Mouse (Mus musculus) Patski (cell line): ENCODE measurements around the gene Uvrag. TPM values are rescaled to one million over a fixed set of nuclear protein-coding genes. Genes with fewer than 3 reads are reported as not detected.

Source experiments
- ATAC-seq: fragments of 100-300 bp; one replicate; pipeline ENCODE4 v1.8.0; 2021
- CTCF ChIA-PET: fragments of 350-600 bp; sonication (Branson Sonifier 250); formaldehyde crosslinking; loops from one replicate; lab custom pipeline; 2022; ENCODE audit warnings: inconsistent platforms; lab: Charles Lee
- POLR2A ChIA-PET: fragments of 350-600 bp; sonication (Branson Sonifier 250); formaldehyde crosslinking; loops from one replicate; lab custom pipeline; 2022; ENCODE audit warnings: antibody characterized with exemption, inconsistent platforms; lab: Charles Lee
- DNase-seq: peaks from one replicate; pipeline ENCODE4 v3.0.0-alpha.2; 2011; ENCODE audit warnings: low read depth, low spot score
- H3K27me3 ChIP-seq: fragments of 371-371 bp; one replicate; pipeline ENCODE4 v1.5.1; 2021
- CTCF ChIP-seq: fragments of 100-300 bp; IDR thresholded peaks from one replicate; pipeline ENCODE4 v1.5.1; 2021
- in situ Hi-C: fragments of 300-500 bp; cut with MboI; formaldehyde crosslinking; loops from 3 replicates; pipeline ENCODE4 v1.11.1; 2018; ENCODE audit warnings: low pct_unique_long_range_greater_than_20kb, mixed read lengths
- polyA plus RNA-seq: library from polyadenylated mRNA; unstranded; gene quantifications from one replicate; pipeline ENCODE4 v1.2.3, GENCODE M21; 2021

The Uvrag gene
- polyA plus RNA-seq, 1 experiment from 2014 or later: 29.6 TPM

DNA sequence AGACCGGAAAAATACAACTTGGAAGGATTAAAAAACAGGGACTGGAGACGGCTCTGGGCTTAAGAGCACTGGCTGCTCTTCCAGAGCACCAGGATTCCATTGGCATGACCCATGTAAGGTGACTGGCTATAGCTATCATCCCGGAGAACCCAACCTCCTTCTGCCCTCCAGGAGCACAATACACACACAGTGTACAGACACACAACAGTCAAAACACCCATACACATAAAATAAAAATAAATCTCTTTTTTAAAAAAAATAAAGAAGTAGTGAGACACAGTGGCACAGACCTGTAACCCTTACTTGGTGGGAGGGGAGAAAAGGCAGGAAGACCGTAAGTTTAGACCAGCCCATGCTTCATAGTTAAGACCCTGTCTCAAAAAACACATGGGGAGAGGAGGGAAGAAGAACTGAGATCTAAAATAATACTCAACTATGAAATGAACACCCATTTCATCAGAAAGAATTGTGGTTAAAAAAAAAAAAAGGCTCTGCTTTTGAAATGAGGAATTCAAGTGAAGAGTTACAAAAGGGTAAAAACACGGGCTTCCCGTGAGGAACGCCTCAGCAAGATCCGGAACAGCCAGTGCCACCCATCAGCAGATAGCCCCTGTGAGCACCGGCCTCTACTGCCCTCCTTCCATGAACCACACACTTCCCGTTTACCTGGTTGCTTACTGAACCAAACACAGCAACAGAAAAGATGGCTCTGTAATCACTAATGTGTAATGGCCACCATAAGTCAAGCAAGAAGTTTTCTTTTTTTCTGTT is 52.2 kb downstream of the Uvrag start:
- ATAC-seq (no peak), DNase-seq (no peak)
- H3K27me3 ChIP-seq: no peaks in the 10 kb centered on the region
- in situ Hi-C loops: no loop called here
- TF ChIP-seq CTCF: no peak
- ChIA-PET CTCF (interaction anchor here (0.8 to 1.0 kb wide), 2 partner anchors 43 to 63 kb away, joined by 3 read pairs; no protein-coding TSS in a partner anchor), POLR2A (interaction anchor here (1.3 kb wide), 1 partner anchor 123 kb away, joined by 10 read pairs; no protein-coding TSS in a partner anchor)

GRCm38 (mm10) chr7:99087581-99087980 is 53.4 kb downstream of the Uvrag start:
- no peaks in the 10 kb centered on the region for H3K27me3 ChIP-seq
- in situ Hi-C loops: no loop called here
- DNase-seq: no peak
- no peak for TF ChIP-seq CTCF
- POLR2A ChIA-PET: interaction anchor here (1.7 kb wide), 1 partner anchor 13 kb away, joined by 5 read pairs; no protein-coding TSS in a partner anchor
- no peak for ATAC-seq
- CTCF ChIA-PET: no interaction called here

DNA sequence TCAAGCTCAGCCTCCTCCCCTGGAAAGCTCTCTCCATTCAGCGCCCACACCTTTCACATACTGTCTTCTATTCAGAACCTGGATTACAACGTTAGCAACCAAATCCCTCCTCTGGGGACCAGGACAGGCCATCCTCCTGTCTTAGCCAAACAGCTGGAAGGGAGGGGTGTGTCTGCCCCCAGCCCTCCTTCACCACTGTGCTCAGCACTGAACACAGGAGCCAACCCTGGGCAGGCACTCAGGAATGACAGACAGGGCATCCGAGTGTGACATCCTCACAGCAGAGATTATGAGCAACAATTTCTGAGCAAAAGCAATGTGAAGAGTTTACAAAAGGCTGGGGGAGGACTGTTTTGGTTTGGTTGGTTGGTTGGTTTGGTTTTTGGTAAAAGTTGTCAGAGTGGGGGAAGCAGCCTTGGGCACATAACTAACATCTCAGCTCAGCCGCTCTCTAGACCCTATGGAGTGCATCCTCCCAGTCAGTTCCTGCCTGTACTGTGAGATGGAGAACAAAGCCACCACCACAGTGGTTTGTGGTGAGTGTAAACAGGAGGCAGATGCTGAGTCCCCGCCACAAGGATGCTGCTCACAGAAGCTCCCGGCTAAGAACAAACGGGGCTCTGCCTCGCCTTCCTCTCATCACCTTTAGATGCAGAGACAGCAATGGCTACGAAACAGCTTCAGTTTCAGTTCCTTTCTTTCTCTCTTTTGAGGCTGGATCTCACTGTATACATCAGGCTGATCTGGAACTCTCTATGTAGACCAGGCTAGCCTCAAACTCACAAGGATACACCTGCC is 54.1 kb downstream of the Uvrag start:
- CTCF ChIA-PET: no interaction called here
- ATAC-seq (peak; percentile 31), DNase-seq (no peak)
- no peak for TF ChIP-seq CTCF
- POLR2A ChIA-PET: interaction anchor here (1.7 kb wide), 1 partner anchor 14 kb away, joined by 5 read pairs; no protein-coding TSS in a partner anchor
- in situ Hi-C loops: no loop called here
- no peaks in the 10 kb centered on the region for H3K27me3 ChIP-seq

- CTCF ChIA-PET: interaction anchor here (1.2 kb wide), 1 partner anchor 13 kb away, joined by 4 read pairs; no protein-coding TSS in a partner anchor
- no peak for TF ChIP-seq CTCF
- DNase-seq: peak; percentile 69
- ATAC-seq: no peak
- no peaks in the 10 kb centered on the region for H3K27me3 ChIP-seq
- in situ Hi-C loops: no loop called here
- POLR2A ChIA-PET: interaction anchor here (0.7 kb wide), 1 partner anchor 348 kb away, joined by 4 read pairs; no protein-coding TSS in a partner anchor
Observed at GRCm38 (mm10) chr7:99085249-99085648, 55.7 kb downstream of the Uvrag start.

DNA sequence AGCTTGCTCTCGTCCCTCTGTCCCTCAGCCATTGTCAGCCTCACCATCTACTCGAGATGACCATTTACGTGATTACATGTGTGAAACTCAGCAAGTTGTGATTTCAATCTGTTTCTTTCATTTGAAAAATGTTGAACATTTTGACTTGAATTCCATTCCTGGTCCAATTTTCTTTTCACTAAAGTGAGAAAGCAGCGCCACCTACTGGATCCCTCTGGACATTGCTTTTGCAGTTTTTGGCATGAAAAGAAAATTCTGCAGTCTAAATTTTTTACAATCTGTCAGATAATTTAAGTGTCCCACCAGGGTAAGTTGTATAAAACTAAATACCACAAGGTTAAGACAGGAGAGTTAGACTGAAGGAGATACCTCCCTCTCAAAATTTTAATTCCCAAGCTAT is 61.4 kb downstream of the Uvrag start:
- POLR2A ChIA-PET: no interaction called here
- no peaks in the 10 kb centered on the region for H3K27me3 ChIP-seq
- no peak for DNase-seq
- in situ Hi-C loops: no loop called here
- CTCF ChIA-PET: interaction anchor here (0.7 to 1.4 kb wide), 7 partner anchors 26 to 351 kb away, joined by 3 to 4 read pairs (median 3); no protein-coding TSS in a partner anchor
- ATAC-seq: no peak
- peak; percentile 78 for TF ChIP-seq CTCF

DNA sequence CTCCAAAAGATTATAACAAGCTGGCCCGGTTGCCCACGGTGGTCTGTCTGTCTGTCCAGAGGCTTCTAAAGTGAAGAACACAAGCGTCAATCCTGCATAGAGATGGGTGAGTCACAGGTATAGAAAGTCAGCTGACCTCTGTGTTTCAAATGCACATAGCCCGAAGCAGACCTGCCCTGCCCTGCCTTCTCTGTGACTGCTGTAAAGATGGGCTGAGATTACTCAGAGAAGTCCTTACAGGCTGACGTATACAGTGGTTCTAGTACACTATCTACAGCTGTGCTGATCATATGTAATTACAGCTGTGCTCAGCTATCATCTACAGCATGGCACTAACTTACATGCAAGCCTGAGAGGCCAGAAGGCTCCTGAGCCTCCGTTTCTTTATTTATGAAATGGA is 62.1 kb downstream of the Uvrag start:
- no peak for TF ChIP-seq CTCF
- DNase-seq (no peak), ATAC-seq (no peak)
- H3K27me3 ChIP-seq: no peaks in the 10 kb centered on the region
- ChIA-PET POLR2A (interaction anchor here (0.5 kb wide), 1 partner anchor 121 kb away, joined by 3 read pairs; no protein-coding TSS in a partner anchor), CTCF (interaction anchor here (0.9 to 1.4 kb wide), 3 partner anchors 27 to 350 kb away, joined by 3 to 4 read pairs (median 3); no protein-coding TSS in a partner anchor)
- in situ Hi-C loops: no loop called here

- no peak for DNase-seq
- CTCF ChIA-PET: interaction anchor here (0.8 to 1.4 kb wide), 2 partner anchors 149 to 334 kb away, joined by 3 read pairs; no protein-coding TSS in a partner anchor
- no peak for TF ChIP-seq CTCF
Observed at GRCm38 (mm10) chr7:99077234-99077633, 63.7 kb downstream of the Uvrag start.

GRCm38 (mm10) chr7:99075101-99075500 is 65.8 kb downstream of the Uvrag start:
- H3K27me3 ChIP-seq: no peaks in the 10 kb centered on the region
- POLR2A ChIA-PET: interaction anchor here (0.8 kb wide), 1 partner anchor 448 kb away, joined by 3 read pairs; no protein-coding TSS in a partner anchor
- CTCF ChIA-PET: no interaction called here
- in situ Hi-C loops: no loop called here
- no peak for ATAC-seq
- TF ChIP-seq CTCF: no peak
- DNase-seq: no peak

More at GRCm38 (mm10) chr7:99077234-99077633, 63.7 kb downstream of the Uvrag start:
- in situ Hi-C loops: no loop called here
- no peaks in the 10 kb centered on the region for H3K27me3 ChIP-seq
- ATAC-seq: no peak
- POLR2A ChIA-PET: no interaction called here

GRCm38 (mm10) chr7:99073734-99074372 is 67.1 kb downstream of the Uvrag start:
- ATAC-seq: no peak
- TF ChIP-seq CTCF: peak; percentile 61

DNA sequence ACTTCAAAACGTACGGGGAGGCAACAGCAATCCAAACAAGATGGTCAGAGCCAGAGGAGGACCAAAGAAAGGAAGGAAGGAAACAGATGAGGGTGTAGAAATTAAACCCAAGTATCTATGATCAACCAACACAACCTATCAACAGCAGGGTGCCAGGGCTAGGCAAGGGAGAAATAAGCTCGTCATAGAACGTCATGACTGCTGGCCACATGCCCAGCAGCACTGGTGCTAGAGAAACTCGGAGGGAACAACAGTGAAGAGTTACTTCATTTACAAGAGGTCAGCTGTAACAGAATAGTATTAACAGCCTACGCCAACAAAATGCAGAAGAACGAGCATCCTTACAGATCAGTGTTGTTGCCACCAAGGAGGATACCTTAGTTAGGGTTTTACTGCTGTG is 73.2 kb downstream of the Uvrag start:
- no peak for TF ChIP-seq CTCF
- ATAC-seq (no peak), DNase-seq (no peak)
- ChIA-PET CTCF (no interaction called here), POLR2A (no interaction called here)
- no peaks in the 10 kb centered on the region for H3K27me3 ChIP-seq
- in situ Hi-C loops: loop anchor here (5.0 to 10.0 kb wide), 3 partner anchors 100 to 323 kb away; partner anchors contain the start of gene Wnt11

More at GRCm38 (mm10) chr7:99073734-99074372, 67.1 kb downstream of the Uvrag start:
- in situ Hi-C loops: no loop called here
- ChIA-PET POLR2A (interaction anchor here (0.5 kb wide), 1 partner anchor 28 kb away, joined by 3 read pairs; no protein-coding TSS in a partner anchor), CTCF (no interaction called here)
- no peaks in the 10 kb centered on the region for H3K27me3 ChIP-seq
- DNase-seq: no peak
